Mouse (Mus musculus): Measurements from ENCODE around the gene Nufip2.
A peak's percentile ranks its signal among the peaks of the same experiment; 100 is the strongest.

- TF ChIP-seq EP300 (IDR thresholded peaks at IDR 0.05) (no peak), CTCF (IDR thresholded peaks at IDR 0.05) (peak; percentile 96)
Observed at GRCm38 (mm10) chr11:77737289-77737688, 51.3 kb downstream of the Nufip2 start.
